Mouse (Mus musculus) C2C12 (cell line): ENCODE measurements around the gene Tnfsf12.

Source experiments
- CEBPB ChIP-seq: IDR thresholded peaks from one replicate; pipeline ENCODE4 v1.6.1; 2011; ENCODE audit warnings: low read depth, mild to moderate bottlenecking, control low read depth, moderate library complexity
- CTCF ChIP-seq: IDR thresholded peaks from one replicate; pipeline ENCODE4 v1.5.1; 2011; ENCODE audit not compliant: control insufficient read depth, insufficient read depth, insufficient read length
- MAX ChIP-seq: IDR thresholded peaks from one replicate; pipeline ENCODE4 v1.6.1; 2011; ENCODE audit warnings: mild to moderate bottlenecking, control low read depth
- MYOD1 ChIP-seq: IDR thresholded peaks from one replicate; pipeline ENCODE4 v1.6.1; 2011; ENCODE audit warnings: low read depth; ENCODE audit not compliant: control insufficient read depth, insufficient read length

- TF ChIP-seq CTCF (no peak), MYOD1 (no peak), CEBPB (no peak), MAX (no peak)
Measured at GRCm38 (mm10) chr11:69683576-69683975, 12.1 kb downstream of the Tnfsf12 start.
